Mouse (Mus musculus) cerebellum, adult 18-20 months (tissue): ENCODE measurements around the gene Adprhl1.

ENCODE experiments used
- DNase-seq, 2 experiments: peaks; one replicate each; pipeline ENCODE4 v3.0.0; 2021

Adprhl1 gene

GRCm38 (mm10) chr8:13228923-13229610 lies 24.9 kb downstream of the Adprhl1 start:
- DNase-seq, result no peak

- DNase-seq, result no peak
Measured at GRCm38 (mm10) chr8:13227184-13227583, 26.8 kb downstream of the Adprhl1 start.

- no peak for DNase-seq
Measured at GRCm38 (mm10) chr8:13226288-13226687, 27.7 kb downstream of the Adprhl1 start.

GRCm38 (mm10) chr8:13224426-13224825 lies 29.5 kb downstream of the Adprhl1 start:
- DNase-seq, result no peak

GRCm38 (mm10) chr8:13218441-13218840 lies 35.5 kb downstream of the Adprhl1 start:
- DNase-seq, result no peak

GRCm38 (mm10) chr8:13217986-13218385 lies 36.0 kb downstream of the Adprhl1 start:
- DNase-seq, result no peak

- no peak for DNase-seq
Measured at GRCm38 (mm10) chr8:13217093-13217492, 36.9 kb downstream of the Adprhl1 start.

GRCm38 (mm10) chr8:13216386-13216785 lies 37.6 kb downstream of the Adprhl1 start:
- no peak for DNase-seq

GRCm38 (mm10) chr8:13213479-13214268 lies 40.3 kb downstream of the Adprhl1 start:
- peak; percentile 62 to 72 for DNase-seq

GRCm38 (mm10) chr8:13209770-13210169 lies 44.2 kb downstream of the Adprhl1 start:
- DNase-seq, result no peak

GRCm38 (mm10) chr8:13208627-13209355 lies 45.2 kb downstream of the Adprhl1 start:
- DNase-seq, result no peak

- no peak for DNase-seq
Measured at GRCm38 (mm10) chr8:13206290-13206689, 47.7 kb downstream of the Adprhl1 start.

GRCm38 (mm10) chr8:13205311-13205710 lies 48.7 kb downstream of the Adprhl1 start:
- DNase-seq, result no peak

- DNase-seq, result no peak
Measured at GRCm38 (mm10) chr8:13204371-13205140, 49.4 kb downstream of the Adprhl1 start.

- no peak for DNase-seq
Measured at GRCm38 (mm10) chr8:13203472-13203871, 50.5 kb downstream of the Adprhl1 start.

GRCm38 (mm10) chr8:13202806-13203205 lies 51.2 kb downstream of the Adprhl1 start:
- DNase-seq, result no peak

- DNase-seq, result no peak
Measured at GRCm38 (mm10) chr8:13202041-13202440, 51.9 kb downstream of the Adprhl1 start.

GRCm38 (mm10) chr8:13201013-13201334 lies 53.0 kb downstream of the Adprhl1 start:
- DNase-seq, result no peak

GRCm38 (mm10) chr8:13200301-13201012 lies 53.5 kb downstream of the Adprhl1 start, which contains the start of gene Grtp1:
Grtp1 (minus strand) TSS chr8:13200620.
- DNase-seq, result peak in 1 of 2 experiments; percentile 17

- DNase-seq, result no peak
Measured at GRCm38 (mm10) chr8:13199385-13200061, 54.4 kb downstream of the Adprhl1 start.

- DNase-seq, result no peak
Measured at GRCm38 (mm10) chr8:13197493-13197892, 56.5 kb downstream of the Adprhl1 start.

- DNase-seq, result no peak
Measured at GRCm38 (mm10) chr8:13194818-13195217, 59.1 kb downstream of the Adprhl1 start.
